In the genomic region with DNA sequence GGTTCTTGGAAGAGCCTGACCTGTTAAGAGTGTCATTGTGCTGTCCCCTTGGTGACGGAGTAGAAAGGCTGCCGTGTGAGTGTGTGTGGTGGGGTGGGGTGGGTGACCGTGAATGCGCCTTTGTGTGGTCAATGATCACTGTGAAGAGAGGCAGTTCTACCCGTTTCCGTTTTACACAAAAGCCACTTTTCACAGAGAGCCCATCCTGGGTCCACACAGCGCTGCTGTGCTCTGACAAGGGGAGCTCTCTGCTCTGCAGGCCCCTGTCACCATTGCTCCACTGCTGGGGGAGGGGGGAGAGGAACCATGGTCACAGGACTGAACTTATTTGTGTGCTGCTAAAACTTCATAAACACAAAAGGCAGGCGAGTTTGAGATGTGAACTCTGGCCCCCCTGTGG, we compare ENCODE assay signal across 9 mouse cellular contexts. TPM values are rescaled to one million over a fixed set of nuclear protein-coding genes. Genes with fewer than 3 reads are reported as not detected.
DNase-seq lines count a peak whose midpoint lies in the region; ATAC-seq and TF ChIP-seq lines count a peak whose summit lies in the region.
"Had no signal": no experiment of that assay in that cellular context is flagged by ENCODE, and none has a peak within 500 bp of the region (broad histone marks: within the 10 kb centered on the region; RNA-seq: fewer than 3 reads in every experiment).

No protein-coding gene starts in this region.

- no peak overlapping the region for H3K27ac ChIP-seq in kidney, embryonic 14.5 days (ENCODE audit: low read depth, low read length)
- no peak overlapping the region for H3K27ac ChIP-seq in forebrain, embryonic 14.5 days (ENCODE audit: low read depth, low read length)
- peak overlapping the region; percentile 98 for H3K27ac ChIP-seq in liver, postnatal 0 days (ENCODE audit: low read depth)

- H3K4me2 ChIP-seq in kidney, embryonic 14.5 days (replicated peaks; ENCODE audit: low read depth, low read length), result no peak overlapping the region
- H3K4me2 ChIP-seq in forebrain, embryonic 14.5 days (ENCODE audit: low read length), result no peak overlapping the region
- H3K4me2 ChIP-seq in liver, postnatal 0 days (ENCODE audit: low read depth, low read length), result peak overlapping the region; percentile 98

- H3K9me3 ChIP-seq in kidney, embryonic 14.5 days (ENCODE audit: control insufficient read depth, low read length), result no peaks in the 10 kb centered on the region
- no peaks in the 10 kb centered on the region for H3K9me3 ChIP-seq in forebrain, embryonic 14.5 days (replicated peaks; ENCODE audit: control insufficient read depth, low read length)
- H3K9me3 ChIP-seq in liver, postnatal 0 days (ENCODE audit: low read length), result no peaks in the 10 kb centered on the region

- H3K27me3 ChIP-seq in kidney, embryonic 14.5 days (ENCODE audit: control insufficient read depth, insufficient read depth, low read length), result no peaks in the 10 kb centered on the region
- H3K27me3 ChIP-seq in forebrain, embryonic 14.5 days (replicated peaks; ENCODE audit: control insufficient read depth, insufficient read depth, low read length), result no peaks in the 10 kb centered on the region
- no peaks in the 10 kb centered on the region for H3K27me3 ChIP-seq in liver, postnatal 0 days (ENCODE audit: insufficient read depth, low read length)

- TF ChIP-seq CTCF in liver, postnatal 0 days (IDR thresholded peaks at IDR 0.05; ENCODE audit: low read depth), result no peak

- no peak for TF ChIP-seq EP300 in liver, postnatal 0 days (IDR thresholded peaks at IDR 0.05; ENCODE audit: low read depth)

- WGBS in kidney, embryonic 14.5 days, result 78% methylated on average over 8 of the region's 8 CpGs
- WGBS in forebrain, embryonic 14.5 days, result 29% methylated on average over 8 of the region's 8 CpGs
- 59% methylated on average over 8 of the region's 8 CpGs for WGBS in liver, postnatal 0 days (ENCODE audit: insufficient replicate concordance)

- peak overlapping the region; percentile 34; the same call in 1 of the 2 replicates for H3K9ac ChIP-seq in kidney, embryonic 14.5 days (ENCODE audit: low read depth, low read length)
- 0 out of 2 replicates have a peak overlapping the region, but pooled peaks have one; percentile 25 for H3K9ac ChIP-seq in forebrain, embryonic 14.5 days (ENCODE audit: low read length)
- peak overlapping the region; percentile 86 for H3K9ac ChIP-seq in liver, postnatal 0 days (replicated peaks)

- no peak for ATAC-seq in kidney, embryonic 14.5 days (ENCODE audit: low FRiP score, low TSS enrichment)
- ATAC-seq in forebrain, embryonic 14.5 days, result no peak
- ATAC-seq in liver, postnatal 0 days, result no peak

- H3K4me1 ChIP-seq in kidney, embryonic 14.5 days (ENCODE audit: control insufficient read depth, insufficient read depth, low read length), result peaks cover 18% of the 10 kb centered on the region
- peaks cover 14% of the 10 kb centered on the region for H3K4me1 ChIP-seq in forebrain, embryonic 14.5 days (ENCODE audit: control insufficient read depth, insufficient read depth, low read length)
- H3K4me1 ChIP-seq in liver, postnatal 0 days (ENCODE audit: insufficient read depth), result peaks cover 35% of the 10 kb centered on the region

- H3K4me3 ChIP-seq in kidney, embryonic 14.5 days (ENCODE audit: low read length), result no peak overlapping the region
- no peak overlapping the region for H3K4me3 ChIP-seq in forebrain, embryonic 14.5 days (ENCODE audit: low read depth, low read length)
- H3K4me3 ChIP-seq in liver, postnatal 0 days (ENCODE audit: low read depth, low read length), result peak overlapping the region; percentile 90

- H3K36me3 ChIP-seq in kidney, embryonic 14.5 days (ENCODE audit: control insufficient read depth, insufficient read depth, low read length), result peaks cover 21% of the 10 kb centered on the region
- peaks cover 20% of the 10 kb centered on the region for H3K36me3 ChIP-seq in forebrain, embryonic 14.5 days (ENCODE audit: control insufficient read depth, insufficient read depth, low read length)
- H3K36me3 ChIP-seq in liver, postnatal 0 days (replicated peaks; ENCODE audit: insufficient read depth, low read length), result peaks cover 22% of the 10 kb centered on the region

- DNase-seq in kidney, postnatal 14 days, result no peak
- peak; percentile 75 for DNase-seq in ZHBTc4 (ENCODE audit: low read depth, low spot score)
- DNase-seq in forebrain, embryonic 14.5 days (ENCODE audit: low spot score), result no peak
- no peak for DNase-seq in liver, postnatal 0 days
- DNase-seq in thymus, postnatal 36 days, result no peak
- DNase-seq in cerebellum, postnatal 4 days (ENCODE audit: low spot score in 2 of 2), result no peak
- no peak for DNase-seq in adrenal gland, adult 8-10 months
- DNase-seq: thymus, adult 2 months had no signal

RNA-seq across cellular contexts. Expression of a gene that starts 2.3 kb away (rescaled TPM):
- 27.2 and 35.1 TPM in 2 replicates for polyA plus RNA-seq in kidney, embryonic 14.5 days (2014; fragmentation: Nextera tagmentation; extraction: Ambion mirVana)
- polyA plus RNA-seq in forebrain, embryonic 14.5 days (2014; fragmentation: Nextera tagmentation; extraction: Ambion mirVana), result 30.4 and 44.6 TPM in 2 replicates
- 27.6 and 27.7 TPM in 2 replicates for polyA plus RNA-seq in liver, postnatal 0 days (2015; fragmentation: Nextera tagmentation; extraction: Ambion mirVana)
- total RNA-seq in adrenal gland, adult 8-10 months (2022), result 10 to 100 TPM; 28.1 to 45.3 (median 36.1) TPM

RNA-seq across cellular contexts. Expression of a gene that starts 2.4 kb away (rescaled TPM):
- 365 and 431 TPM in 2 replicates for polyA plus RNA-seq in kidney, embryonic 14.5 days (2014; fragmentation: Nextera tagmentation; extraction: Ambion mirVana)
- polyA plus RNA-seq in forebrain, embryonic 14.5 days (2014; fragmentation: Nextera tagmentation; extraction: Ambion mirVana), result 265 and 372 TPM in 2 replicates
- 104 and 108 TPM in 2 replicates for polyA plus RNA-seq in liver, postnatal 0 days (2015; fragmentation: Nextera tagmentation; extraction: Ambion mirVana)
- total RNA-seq in adrenal gland, adult 8-10 months (2022), result 10 to 100 TPM; 27.4 to 54.4 (median 34.0) TPM

RNA-seq across cellular contexts. Expression of a gene that starts 13.5 kb away (rescaled TPM):
- polyA plus RNA-seq in kidney, embryonic 14.5 days (2014; fragmentation: Nextera tagmentation; extraction: Ambion mirVana), result 0.17 and 0.97 TPM in 2 replicates
- polyA plus RNA-seq in forebrain, embryonic 14.5 days (2014; fragmentation: Nextera tagmentation; extraction: Ambion mirVana), result 2.7 and 4.7 TPM in 2 replicates
- polyA plus RNA-seq in liver, postnatal 0 days (2015; fragmentation: Nextera tagmentation; extraction: Ambion mirVana), result not detected in 2 replicates
- 10 to 100 TPM in 3 of 4 experiments, 1 to 10 TPM in 1; 8.4 to 21.5 (median 15.9) TPM for total RNA-seq in adrenal gland, adult 8-10 months (2022)

RNA-seq across cellular contexts. Expression of a gene that starts 14.3 kb away (rescaled TPM):
- 0.08 and 0.10 TPM in 2 replicates for polyA plus RNA-seq in kidney, embryonic 14.5 days (2014; fragmentation: Nextera tagmentation; extraction: Ambion mirVana)
- polyA plus RNA-seq in forebrain, embryonic 14.5 days (2014; fragmentation: Nextera tagmentation; extraction: Ambion mirVana), result 0.10 and 0.13 TPM in 2 replicates
- 0.12 TPM in 2 replicates for polyA plus RNA-seq in liver, postnatal 0 days (2015; fragmentation: Nextera tagmentation; extraction: Ambion mirVana)
- under 1 TPM in 1 of 4 experiments, not detected in 3; 0.18 TPM for total RNA-seq in adrenal gland, adult 8-10 months (2022)

RNA-seq across cellular contexts. Expression of a gene that starts 30.9 kb away (rescaled TPM):
- 1,867 and 1,944 TPM in 2 replicates for polyA plus RNA-seq in kidney, embryonic 14.5 days (2014; fragmentation: Nextera tagmentation; extraction: Ambion mirVana)
- 1,568 and 1,701 TPM in 2 replicates for polyA plus RNA-seq in forebrain, embryonic 14.5 days (2014; fragmentation: Nextera tagmentation; extraction: Ambion mirVana)
- 1,017 and 1,029 TPM in 2 replicates for polyA plus RNA-seq in liver, postnatal 0 days (2015; fragmentation: Nextera tagmentation; extraction: Ambion mirVana)
- 1,000 to 10,000 TPM in 1 of 4 experiments, 100 to 1,000 TPM in 3; 825 to 1,012 (median 923) TPM for total RNA-seq in adrenal gland, adult 8-10 months (2022)

Comparison
In these comparisons a context has a peak if more than half of its experiments do, and no peak if none do; other contexts are left out.
1. H3K9ac ChIP-seq: peak in every context shown above with its lines; median percentile 86 in liver, postnatal 0 days; 34 in kidney, embryonic 14.5 days; 25 in forebrain, embryonic 14.5 days.